Mouse (Mus musculus) mammary gland, adult 2 months (tissue): Measurements from ENCODE around the gene Mark2. TPM values are rescaled to one million over a fixed set of nuclear protein-coding genes. Genes with fewer than 3 reads are reported as not detected.

Experiments
- polyA plus RNA-seq: library from polyadenylated mRNA; depleted of rRNA; stranded (reverse); fragments of >200 nt; gene quantifications from 2 replicates; pipeline ENCODE4 v1.2.3, GENCODE M21; 2012; ENCODE audit warnings: low replicate concordance; rRNA removed

Mark2 gene
- 81.6 and 147 TPM in 2 replicates for polyA plus RNA-seq

GRCm38 (mm10) chr19:7341512-7342397 is at the start of gene Mark2:
TSS of gene Mark2 (minus strand) at chr19:7341860.

GRCm38 (mm10) chr19:7382903-7383865 is 41.5 kb upstream of the Mark2 start, which contains the start of gene Spindoc:
TSS of gene Spindoc (minus strand) at chr19:7382994.

GRCm38 (mm10) chr19:7267091-7267741 is 74.4 kb downstream of the Mark2 start, which contains the start of gene Rcor2:
TSS of gene Rcor2 (plus strand) at chr19:7267325.

DNA sequence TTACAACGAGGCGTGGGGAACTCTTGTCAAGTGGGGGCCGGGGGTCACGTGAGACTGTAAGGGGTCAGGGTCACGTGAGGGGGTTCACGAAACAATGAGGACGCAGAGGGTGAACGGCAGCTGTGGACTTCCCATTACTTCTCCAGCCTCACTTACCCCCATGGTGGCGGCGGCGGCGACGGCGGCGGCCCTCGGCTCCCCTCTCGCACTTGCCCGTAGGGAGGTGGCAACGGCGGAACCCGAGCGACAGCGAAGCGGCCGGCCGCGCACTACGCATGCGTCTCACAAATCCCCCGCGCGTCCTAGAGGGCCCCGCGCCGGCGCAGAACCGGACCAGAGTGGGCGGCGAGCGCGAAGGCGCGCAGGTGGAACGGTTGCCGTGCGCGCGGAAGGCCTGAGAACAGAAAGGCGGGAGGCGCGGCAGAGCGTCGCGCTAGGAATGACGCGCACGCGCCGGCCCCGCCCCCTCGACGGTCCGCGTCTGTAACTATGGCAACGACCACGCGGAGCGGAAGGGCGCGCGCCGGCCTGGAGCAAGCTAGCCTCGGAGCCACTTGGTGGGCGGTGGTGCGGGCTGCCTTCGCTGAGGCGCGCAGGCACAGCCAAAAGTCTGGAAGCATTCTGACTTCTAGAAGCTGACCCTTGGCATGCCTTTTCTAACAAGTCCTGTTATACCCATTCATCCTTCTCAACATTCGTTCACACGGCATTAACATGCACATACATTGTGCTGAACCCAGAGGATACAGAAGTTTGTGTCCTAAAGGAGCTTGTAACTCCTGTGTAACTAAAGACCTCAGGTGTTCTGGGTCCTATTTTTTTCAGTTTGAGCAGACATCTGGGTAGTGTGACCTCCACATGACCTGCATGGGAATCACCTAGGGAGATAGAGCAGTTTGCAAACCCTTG is 100.6 kb downstream of the Mark2 start, which contains the start of gene Naa40:
Naa40 (minus strand) TSS at position 402 of the 909 bp plus-strand sequence.

Other genes with a start within 250 kb of the Mark2 start
- gene Flrt1, start 236.1 kb downstream of the Mark2 start, polyA plus RNA-seq: 0.16 and 0.17 TPM in 2 replicates
- 84.0 and 95.1 TPM in 2 replicates for gene Otub1, start 135.5 kb downstream of the Mark2 start, polyA plus RNA-seq
- gene Cox8a, start 124.2 kb downstream of the Mark2 start, polyA plus RNA-seq: 2,726 and 3,653 TPM in 2 replicates
- gene Naa40, start 100.7 kb downstream of the Mark2 start, polyA plus RNA-seq: 20.9 and 29.3 TPM in 2 replicates
- gene Rcor2, start 74.5 kb downstream of the Mark2 start, polyA plus RNA-seq: 9.6 and 14.5 TPM in 2 replicates
- gene Spindoc, start 41.1 kb upstream of the Mark2 start, polyA plus RNA-seq: 18.6 and 25.2 TPM in 2 replicates
- 29.2 and 60.5 TPM in 2 replicates for gene 2700081O15Rik, start 75.8 kb upstream of the Mark2 start, polyA plus RNA-seq
- gene Rtn3, start 141.4 kb upstream of the Mark2 start, polyA plus RNA-seq: 142 and 153 TPM in 2 replicates
- gene Atl3, start 152.2 kb upstream of the Mark2 start, polyA plus RNA-seq: 14.2 and 30.0 TPM in 2 replicates
- gene Pla2g16, start 215.6 kb upstream of the Mark2 start, polyA plus RNA-seq: 71.9 and 143 TPM in 2 replicates